Mouse (Mus musculus) heart, embryonic 15.5 days (tissue): ENCODE data around the gene Dppa2. TPM values are rescaled to one million over a fixed set of nuclear protein-coding genes. Genes with fewer than 3 reads are reported as not detected.

Experiments
- ATAC-seq: fragments of 200-750 bp; cut with Nextera tagmentation; replicated peaks from 2 replicates; pipeline ENCODE4 v1.8.0; 2017; ENCODE audit warnings: low read depth, moderate TSS enrichment; ENCODE audit not compliant: insufficient number of reproducible peaks, insufficient read depth, low FRiP score
- H3K27ac ChIP-seq: fragments of 300-500 bp; sonication (generic); 2 replicates; pipeline ENCODE4 v1.5.1; 2015; ENCODE audit warnings: mild to moderate bottlenecking, inconsistent platforms
- H3K27me3 ChIP-seq: fragments of 300-500 bp; sonication (generic); 2 replicates; pipeline ENCODE4 v1.6.1; 2015; ENCODE audit warnings: inconsistent platforms
- H3K36me3 ChIP-seq: fragments of 300-500 bp; sonication (generic); 2 replicates; pipeline ENCODE4 v1.6.1; 2015; ENCODE audit warnings: mild to moderate bottlenecking, inconsistent platforms
- H3K4me1 ChIP-seq: fragments of 300-500 bp; sonication (generic); replicated peaks from 2 replicates; pipeline ENCODE4 v1.6.1; 2015; ENCODE audit warnings: inconsistent platforms
- H3K4me2 ChIP-seq: fragments of 300-500 bp; sonication (generic); 2 replicates; pipeline ENCODE4 v1.6.1; 2015; ENCODE audit warnings: inconsistent platforms, mild to moderate bottlenecking, moderate library complexity
- H3K4me3 ChIP-seq: fragments of 300-500 bp; sonication (generic); 2 replicates; pipeline ENCODE4 v1.5.1; 2015; ENCODE audit warnings: mild to moderate bottlenecking, inconsistent platforms
- H3K9ac ChIP-seq: fragments of 300-500 bp; sonication (generic); 2 replicates; pipeline ENCODE4 v1.6.1; 2015; ENCODE audit warnings: mild to moderate bottlenecking, inconsistent platforms
- H3K9me3 ChIP-seq: fragments of 300-500 bp; sonication (generic); replicated peaks from 2 replicates; pipeline ENCODE4 v1.6.1; 2016; ENCODE audit warnings: inconsistent platforms
- WGBS: fragments of 180-500 bp; shearing (Covaris S2); methylation state at CpG from one replicate; pipeline ENCODE4 v1.1.7; 2015; ENCODE audit warnings: mixed read lengths; 5-methylcytosine and 5-hydroxymethylcytosine counted together
- polyA plus RNA-seq: library from polyadenylated mRNA; unstranded; fragments of >200 nt; fragmentation: Nextera tagmentation; extraction: Ambion mirVana; gene quantifications from 2 replicates; pipeline ENCODE4 v1.2.1, GENCODE M21; 2015

Gene Dppa2
- polyA plus RNA-seq, 1 experiment from 2014 or later, result not detected

GRCm38 (mm10) chr16:48347246-48347645 is 43.5 kb downstream of the Dppa2 start:
- Histone ChIP-seq H3K27ac (no peak overlapping the region), H3K4me3 (no peak overlapping the region), H3K36me3 (no peaks in the 10 kb centered on the region), H3K9me3 (no peaks in the 10 kb centered on the region), H3K27me3 (no peaks in the 10 kb centered on the region), H3K4me1 (no peaks in the 10 kb centered on the region), H3K9ac (no peak overlapping the region), H3K4me2 (no peak overlapping the region)
- no peak for ATAC-seq
- 68% methylated on average over 1 of the region's 1 CpGs for WGBS

- H3K27ac ChIP-seq, result no peak overlapping the region
- no peaks in the 10 kb centered on the region for H3K4me1 ChIP-seq
- H3K36me3 ChIP-seq, result no peaks in the 10 kb centered on the region
- no peaks in the 10 kb centered on the region for H3K9me3 ChIP-seq
- H3K4me2 ChIP-seq, result no peak overlapping the region
- no peaks in the 10 kb centered on the region for H3K27me3 ChIP-seq
- no peak overlapping the region for H3K4me3 ChIP-seq
- 78% methylated on average over 5 of the region's 5 CpGs for WGBS
- no peak for ATAC-seq
- no peak overlapping the region for H3K9ac ChIP-seq
Measured at GRCm38 (mm10) chr16:48355716-48356115, 52.0 kb downstream of the Dppa2 start.

- no peak overlapping the region for H3K4me2 ChIP-seq
- no peak overlapping the region for H3K27ac ChIP-seq
- H3K36me3 ChIP-seq, result no peaks in the 10 kb centered on the region
- no peaks in the 10 kb centered on the region for H3K27me3 ChIP-seq
- H3K9ac ChIP-seq, result no peak overlapping the region
- ATAC-seq, result no peak
- H3K4me3 ChIP-seq, result no peak overlapping the region
- 91% methylated on average over 1 of the region's 1 CpGs for WGBS
- no peaks in the 10 kb centered on the region for H3K9me3 ChIP-seq
- H3K4me1 ChIP-seq, result no peaks in the 10 kb centered on the region
Measured at GRCm38 (mm10) chr16:48356417-48356816, 52.7 kb downstream of the Dppa2 start.

GRCm38 (mm10) chr16:48360887-48361286 is 57.2 kb downstream of the Dppa2 start:
- H3K9ac ChIP-seq, result no peak overlapping the region
- H3K36me3 ChIP-seq, result no peaks in the 10 kb centered on the region
- no peaks in the 10 kb centered on the region for H3K27me3 ChIP-seq
- no peak overlapping the region for H3K27ac ChIP-seq
- H3K4me2 ChIP-seq, result no peak overlapping the region
- H3K4me3 ChIP-seq, result no peak overlapping the region
- H3K4me1 ChIP-seq, result no peaks in the 10 kb centered on the region
- 84% methylated on average over 12 of the region's 12 CpGs for WGBS
- ATAC-seq, result no peak
- no peaks in the 10 kb centered on the region for H3K9me3 ChIP-seq

GRCm38 (mm10) chr16:48366801-48367200 is 63.1 kb downstream of the Dppa2 start:
- Histone ChIP-seq H3K27me3 (no peaks in the 10 kb centered on the region), H3K9me3 (no peaks in the 10 kb centered on the region), H3K4me3 (no peak overlapping the region), H3K9ac (no peak overlapping the region), H3K27ac (no peak overlapping the region), H3K4me1 (no peaks in the 10 kb centered on the region), H3K4me2 (no peak overlapping the region), H3K36me3 (no peaks in the 10 kb centered on the region)
- WGBS, result 85% methylated on average over 5 of the region's 5 CpGs
- ATAC-seq, result no peak

- no peak for ATAC-seq
- H3K4me3 ChIP-seq, result no peak overlapping the region
- no peaks in the 10 kb centered on the region for H3K9me3 ChIP-seq
- H3K4me1 ChIP-seq, result no peaks in the 10 kb centered on the region
- H3K4me2 ChIP-seq, result no peak overlapping the region
- no peaks in the 10 kb centered on the region for H3K27me3 ChIP-seq
- 88% methylated on average over 2 of the region's 2 CpGs for WGBS
- H3K9ac ChIP-seq, result no peak overlapping the region
- H3K36me3 ChIP-seq, result no peaks in the 10 kb centered on the region
- H3K27ac ChIP-seq, result no peak overlapping the region
Measured at GRCm38 (mm10) chr16:48368096-48368495, 64.4 kb downstream of the Dppa2 start.

Other genes starting within 250 kb of the Dppa2 start
- not detected in 2 replicates for gene Dppa4, start 20.2 kb upstream of the Dppa2 start, polyA plus RNA-seq
- not detected in 2 replicates for gene Gm5485, start 108.5 kb downstream of the Dppa2 start, polyA plus RNA-seq
- gene Morc1, start 127.3 kb downstream of the Dppa2 start, polyA plus RNA-seq, result 0.04 and 0.39 TPM in 2 replicates